Mouse (Mus musculus) yolk sac, embryonic 10.5 days (tissue): ENCODE data around the gene Ghdc.

Experiments
- DNase-seq: peaks from one replicate; pipeline ENCODE4 v3.0.0-alpha.2; 2017; ENCODE audit warnings: low spot score

Ghdc gene

DNA sequence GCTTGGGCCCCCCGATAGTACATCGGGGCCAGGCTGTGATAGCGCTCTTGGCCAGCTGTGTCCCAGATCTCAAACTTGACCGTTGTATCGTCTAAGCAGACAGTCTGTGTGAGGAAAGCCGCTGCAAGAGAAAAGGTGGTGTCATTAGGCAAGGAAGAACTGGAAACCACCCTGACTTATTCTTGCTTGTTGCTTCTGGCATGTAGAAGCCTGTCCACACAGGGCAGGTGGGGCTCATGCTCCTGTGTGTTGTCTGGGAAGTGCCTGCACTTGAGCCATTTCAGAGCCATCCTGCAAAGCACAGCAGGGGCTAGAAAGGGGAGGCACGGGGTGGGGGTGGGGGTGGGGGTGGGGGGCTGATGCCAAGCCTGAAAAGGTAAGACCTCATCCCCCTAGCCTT is 52.3 kb downstream of the Ghdc start:
- DNase-seq: no peak

- no peak for DNase-seq
Observed at GRCm38 (mm10) chr11:100716649-100717048, 54.1 kb downstream of the Ghdc start.
